In the genomic region with DNA sequence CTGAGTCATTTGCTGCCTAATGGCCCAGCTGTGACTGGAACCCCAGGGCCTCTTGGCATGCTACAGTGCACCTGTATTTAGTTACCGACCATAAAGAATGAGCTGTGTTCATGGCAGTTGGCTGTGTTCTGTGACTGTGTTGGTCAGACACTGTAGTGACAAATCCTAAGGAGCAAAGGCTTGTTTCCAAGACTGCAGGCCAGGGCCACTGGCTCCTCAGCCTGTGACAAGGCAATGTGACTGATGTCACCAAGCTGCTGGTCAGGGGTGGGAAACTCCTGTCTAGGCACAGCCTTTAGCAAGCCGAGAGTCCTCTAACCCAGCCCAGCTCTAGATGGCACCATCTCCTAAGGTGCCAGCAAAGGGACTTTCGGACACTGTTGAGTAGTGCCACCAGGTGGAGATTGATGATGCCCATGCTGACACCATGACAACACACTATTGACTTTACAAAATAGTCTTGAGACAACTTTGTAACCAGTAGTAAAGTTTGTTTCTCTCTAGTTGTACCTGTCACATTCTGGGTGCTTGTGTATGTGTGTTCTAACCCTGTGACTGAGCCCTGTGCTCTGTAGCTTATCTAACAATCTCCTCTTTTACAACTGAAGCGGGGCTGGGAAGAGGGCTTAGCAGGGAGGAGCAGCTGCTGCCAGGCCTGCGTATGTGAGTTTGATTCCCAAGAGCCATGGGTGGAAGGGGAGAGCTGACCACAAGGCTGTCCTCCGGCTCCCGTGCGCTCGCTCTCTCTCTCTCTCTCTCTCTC, we compare ENCODE assay signal across 13 mouse cellular contexts. TPM values are rescaled to one million over a fixed set of nuclear protein-coding genes. Genes with fewer than 3 reads are reported as not detected.
DNase-seq lines count a peak whose midpoint lies in the region; ATAC-seq and TF ChIP-seq lines count a peak whose summit lies in the region.
"Had no signal": no experiment of that assay in that cellular context is flagged by ENCODE, and none has a peak within 500 bp of the region (broad histone marks: within the 10 kb centered on the region; RNA-seq: fewer than 3 reads in every experiment).

No protein-coding gene starts in this region.

- ATAC-seq in kidney, postnatal 0 days (replicated peaks; ENCODE audit: low FRiP score, low read depth): peak; percentile 81
- no peak for ATAC-seq in activated CD4-positive, CD25-positive, alpha-beta regulatory T cell, adult 4 months
- no peak for ATAC-seq in hindbrain, embryonic 16.5 days
- no peak for ATAC-seq in forebrain, embryonic 11.5 days (replicated peaks; ENCODE audit: low FRiP score)

- no peaks in the 10 kb centered on the region for H3K36me3 ChIP-seq in kidney, postnatal 0 days (ENCODE audit: insufficient read depth, low read length)
- peaks cover 2% of the 10 kb centered on the region; the same call in 1 of the 2 replicates for H3K36me3 ChIP-seq in small intestine, adult 2 months (ENCODE audit: control insufficient read depth, insufficient read depth, low read length)
- H3K36me3 ChIP-seq in hindbrain, embryonic 16.5 days (ENCODE audit: control insufficient read depth, insufficient read depth, low read length): no peaks in the 10 kb centered on the region
- H3K36me3 ChIP-seq in forebrain, embryonic 11.5 days (ENCODE audit: control insufficient read depth, insufficient read depth, low read length): peaks cover 5% of the 10 kb centered on the region; the same call in 1 of the 2 replicates

- peak; percentile 4 for DNase-seq in thymus, postnatal 0 days (ENCODE audit: low spot score)
- DNase-seq in thymus, adult 18-20 months: no peak
- peak; percentile 27 for DNase-seq in brain, adult 2 months (ENCODE audit: low read depth, low spot score)
- peak; percentile 77 for DNase-seq in kidney, postnatal 0 days (ENCODE audit: low spot score)
- DNase-seq in forebrain, embryonic 11.5 days (ENCODE audit: low spot score): no peak
- DNase-seq: adrenal gland, adult 2 months; gastrocnemius, postnatal 36 days; layer of hippocampus, adult 9-11 months had no signal

- H3K27me3 ChIP-seq in kidney, postnatal 0 days (ENCODE audit: insufficient read depth, low read length): no peaks in the 10 kb centered on the region
- no peaks in the 10 kb centered on the region for H3K27me3 ChIP-seq in small intestine, adult 2 months (ENCODE audit: control insufficient read depth, insufficient read depth, low read length)
- H3K27me3 ChIP-seq in hindbrain, embryonic 16.5 days (replicated peaks; ENCODE audit: control insufficient read depth, insufficient read depth, low read length): no peaks in the 10 kb centered on the region
- no peaks in the 10 kb centered on the region for H3K27me3 ChIP-seq in forebrain, embryonic 11.5 days (ENCODE audit: control insufficient read depth, insufficient read depth, low read length)
- H3K27me3 ChIP-seq: embryonic facial prominence, embryonic 12.5 days had no signal

- TF ChIP-seq POLR2A in small intestine, adult 2 months (IDR thresholded peaks at IDR 0.05; ENCODE audit: low read depth, low read length): no peak

- H3K9ac ChIP-seq in kidney, postnatal 0 days (ENCODE audit: low read depth, low read length): no peak overlapping the region
- no peak overlapping the region for H3K9ac ChIP-seq in hindbrain, embryonic 16.5 days (ENCODE audit: low read depth, low read length)
- H3K9ac ChIP-seq in forebrain, embryonic 11.5 days (ENCODE audit: low read length): no peak overlapping the region
- H3K9ac ChIP-seq: embryonic facial prominence, embryonic 12.5 days had no signal

- peak; percentile 74 for TF ChIP-seq CTCF in kidney, postnatal 0 days (IDR thresholded peaks at IDR 0.05; ENCODE audit: low read depth)
- peak; percentile 50; the same call in 1 of the 2 replicates for TF ChIP-seq CTCF in small intestine, adult 2 months (IDR thresholded peaks at IDR 0.05; ENCODE audit: extremely low read depth, insufficient read length, insufficient replicate concordance, low read depth, low read length)

- H3K9me3 ChIP-seq in kidney, postnatal 0 days (replicated peaks; ENCODE audit: low read length): no peaks in the 10 kb centered on the region
- no peaks in the 10 kb centered on the region for H3K9me3 ChIP-seq in hindbrain, embryonic 16.5 days (ENCODE audit: control insufficient read depth, low read length)
- H3K9me3 ChIP-seq in forebrain, embryonic 11.5 days (ENCODE audit: control insufficient read depth, low read length): no peaks in the 10 kb centered on the region
- H3K9me3 ChIP-seq: embryonic facial prominence, embryonic 12.5 days had no signal

- 38% methylated on average over 9 of the region's 9 CpGs for WGBS in kidney, postnatal 0 days
- WGBS in small intestine, adult 2 months: 75% methylated on average over 9 of the region's 9 CpGs
- WGBS in hindbrain, embryonic 16.5 days: 82% methylated on average over 9 of the region's 9 CpGs
- 91% methylated on average over 9 of the region's 9 CpGs for WGBS in forebrain, embryonic 11.5 days

- H3K4me2 ChIP-seq in kidney, postnatal 0 days (ENCODE audit: low read length): no peak overlapping the region
- no peak overlapping the region for H3K4me2 ChIP-seq in hindbrain, embryonic 16.5 days (ENCODE audit: low read length)
- no peak overlapping the region for H3K4me2 ChIP-seq in forebrain, embryonic 11.5 days (ENCODE audit: low read depth, low read length, severe bottlenecking)
- H3K4me2 ChIP-seq: embryonic facial prominence, embryonic 12.5 days had no signal

- peak overlapping the region; percentile 20; the same call in 1 of the 2 replicates for H3K27ac ChIP-seq in kidney, postnatal 0 days
- no peak overlapping the region for H3K27ac ChIP-seq in small intestine, adult 2 months (ENCODE audit: insufficient read depth, low read depth, low read length)
- H3K27ac ChIP-seq in hindbrain, embryonic 16.5 days (ENCODE audit: low read depth, low read length): no peak overlapping the region
- no peak overlapping the region for H3K27ac ChIP-seq in forebrain, embryonic 11.5 days (ENCODE audit: low read depth, low read length)
- H3K27ac ChIP-seq: embryonic facial prominence, embryonic 12.5 days; macrophage had no signal

- H3K4me1 ChIP-seq in kidney, postnatal 0 days (replicated peaks; ENCODE audit: insufficient read depth, low read length): 0 out of 2 replicates have a peak, but pooled peaks cover 9% of the 10 kb centered on the region
- H3K4me1 ChIP-seq in small intestine, adult 2 months (ENCODE audit: control insufficient read depth, insufficient read depth, insufficient read length, low read length): no peaks in the 10 kb centered on the region
- no peaks in the 10 kb centered on the region for H3K4me1 ChIP-seq in hindbrain, embryonic 16.5 days (ENCODE audit: control insufficient read depth, insufficient read depth, low read depth, low read length)
- no peaks in the 10 kb centered on the region for H3K4me1 ChIP-seq in forebrain, embryonic 11.5 days (replicated peaks; ENCODE audit: control insufficient read depth, insufficient read depth, low read length)
- H3K4me1 ChIP-seq: embryonic facial prominence, embryonic 12.5 days had no signal

- H3K4me3 ChIP-seq in kidney, postnatal 0 days (replicated peaks; ENCODE audit: low read depth, low read length): no peak overlapping the region
- no peak overlapping the region for H3K4me3 ChIP-seq in small intestine, adult 2 months (ENCODE audit: low read depth, low read length)
- H3K4me3 ChIP-seq in hindbrain, embryonic 16.5 days (ENCODE audit: low read length): no peak overlapping the region
- H3K4me3 ChIP-seq in forebrain, embryonic 11.5 days (ENCODE audit: low read depth, low read length): no peak overlapping the region
- H3K4me3 ChIP-seq: embryonic facial prominence, embryonic 12.5 days had no signal

RNA-seq across cellular contexts. Expression of a gene that starts 44.6 kb away (rescaled TPM):
- 0.45 and 1.0 TPM in 2 replicates for polyA plus RNA-seq in thymus, postnatal 0 days (2015; fragmentation: Nextera tagmentation; extraction: Ambion mirVana)
- 0.15 TPM in 1 of 2 replicates, not detected in the other for polyA plus RNA-seq in kidney, postnatal 0 days (2015; fragmentation: Nextera tagmentation; extraction: Ambion mirVana)
- 0.30 and 0.65 TPM in 2 replicates for polyA plus RNA-seq in small intestine, adult 2 months (2012; rRNA removed)
- polyA plus RNA-seq in activated CD4-positive, CD25-positive, alpha-beta regulatory T cell, adult 4 months (2017; shearing (Covaris generic)): not detected
- polyA plus RNA-seq in hindbrain, embryonic 16.5 days (2015; fragmentation: Nextera tagmentation; extraction: Ambion mirVana): not detected in 2 replicates
- polyA plus RNA-seq in forebrain, embryonic 11.5 days (2014; fragmentation: Nextera tagmentation; extraction: Ambion mirVana): not detected in 2 replicates

RNA-seq across cellular contexts. Expression of a gene that starts 59.1 kb away (rescaled TPM):
- polyA plus RNA-seq in thymus, postnatal 0 days (2015; fragmentation: Nextera tagmentation; extraction: Ambion mirVana): 0.27 and 0.38 TPM in 2 replicates
- polyA plus RNA-seq in kidney, postnatal 0 days (2015; fragmentation: Nextera tagmentation; extraction: Ambion mirVana): 3.3 and 3.6 TPM in 2 replicates
- polyA plus RNA-seq in small intestine, adult 2 months (2012; rRNA removed): 1.2 and 3.9 TPM in 2 replicates
- not detected for polyA plus RNA-seq in activated CD4-positive, CD25-positive, alpha-beta regulatory T cell, adult 4 months (2017; shearing (Covaris generic))
- polyA plus RNA-seq in hindbrain, embryonic 16.5 days (2015; fragmentation: Nextera tagmentation; extraction: Ambion mirVana): 0.91 and 0.94 TPM in 2 replicates
- 0.05 and 0.21 TPM in 2 replicates for polyA plus RNA-seq in forebrain, embryonic 11.5 days (2014; fragmentation: Nextera tagmentation; extraction: Ambion mirVana)
- polyA plus RNA-seq: macrophage had no signal

Comparison
In these comparisons a context has a peak if more than half of its experiments do, and no peak if none do; other contexts are left out.
1. DNase-seq: peak in thymus, postnatal 0 days (single experiment), brain, adult 2 months (single experiment) and kidney, postnatal 0 days (single experiment); none in thymus, adult 18-20 months (0 of 2) and forebrain, embryonic 11.5 days (single experiment).